Comparison of ENCODE assay signal across 8 mouse cellular contexts in genomic region chr7:139894655-139895557, GRCm38 (mm10). TPM values are rescaled to one million over a fixed set of nuclear protein-coding genes. Genes with fewer than 3 reads are reported as not detected.
DNase-seq lines count a peak whose midpoint lies in the region; ATAC-seq and TF ChIP-seq lines count a peak whose summit lies in the region.

Gene Kndc1, plus strand, starts transcription at chr7:139894696.

- H3K27me3 ChIP-seq in forebrain, embryonic 15.5 days, result peaks cover 25% of the 10 kb centered on the region
- peaks cover 7% of the 10 kb centered on the region for H3K27me3 ChIP-seq in hindbrain, postnatal 0 days (ENCODE audit: insufficient read depth, low read length)
- peaks cover 69% of the 10 kb centered on the region for H3K27me3 ChIP-seq in limb, embryonic 13.5 days

- H3K9ac ChIP-seq in forebrain, embryonic 15.5 days (replicated peaks), result peak within 1 kb of the TSS; percentile 53
- H3K9ac ChIP-seq in hindbrain, postnatal 0 days (replicated peaks; ENCODE audit: low read length), result peak within 1 kb of the TSS; percentile 59
- peak within 1 kb of the TSS; percentile 60 for H3K9ac ChIP-seq in limb, embryonic 13.5 days

- H3K4me1 ChIP-seq in forebrain, embryonic 15.5 days, result peaks cover 27% of the 10 kb centered on the region
- peaks cover 17% of the 10 kb centered on the region; the same call in 1 of the 2 replicates for H3K4me1 ChIP-seq in hindbrain, postnatal 0 days (ENCODE audit: insufficient read depth, low read length)
- H3K4me1 ChIP-seq in limb, embryonic 13.5 days, result peaks cover 10% of the 10 kb centered on the region

- H3K27ac ChIP-seq in forebrain, embryonic 15.5 days (replicated peaks), result no peak within 1 kb of the TSS
- H3K27ac ChIP-seq in hindbrain, postnatal 0 days, result peak within 1 kb of the TSS; percentile 59
- no peak within 1 kb of the TSS for H3K27ac ChIP-seq in limb, embryonic 13.5 days

- peak within 1 kb of the TSS; percentile 46 for H3K4me3 ChIP-seq in forebrain, embryonic 15.5 days
- peak within 1 kb of the TSS; percentile 51 for H3K4me3 ChIP-seq in hindbrain, postnatal 0 days (ENCODE audit: low read length)
- H3K4me3 ChIP-seq in limb, embryonic 13.5 days, result peak within 1 kb of the TSS; percentile 51

- peak; percentile 19; the same call in 1 of the 2 replicates for ATAC-seq in cerebellum, adult (ENCODE audit: insufficient number of reproducible peaks, low FRiP score, low TSS enrichment)
- peak; percentile 82 for ATAC-seq in forebrain, embryonic 15.5 days (replicated peaks)
- peak; percentile 85 for ATAC-seq in hindbrain, postnatal 0 days
- no peak for ATAC-seq in limb, embryonic 13.5 days (ENCODE audit: low FRiP score, low read depth)
- ATAC-seq in monocyte, adult 5-6 weeks (replicated peaks; ENCODE audit: insufficient number of reproducible peaks, low FRiP score, low TSS enrichment, poor library complexity, severe bottlenecking), result no peak

- H3K9me3 ChIP-seq in forebrain, embryonic 15.5 days, result no peaks in the 10 kb centered on the region
- H3K9me3 ChIP-seq in hindbrain, postnatal 0 days (ENCODE audit: low read length), result no peaks in the 10 kb centered on the region
- no peaks in the 10 kb centered on the region for H3K9me3 ChIP-seq in limb, embryonic 13.5 days

- 1% methylated on average over 49 of the region's 50 CpGs for WGBS in forebrain, embryonic 15.5 days
- WGBS in hindbrain, postnatal 0 days, result 1% methylated on average over 49 of the region's 50 CpGs
- WGBS in limb, embryonic 13.5 days, result under 1% methylated on average over 50 of the region's 50 CpGs

- peak within 1 kb of the TSS; percentile 82 for H3K4me2 ChIP-seq in forebrain, embryonic 15.5 days (replicated peaks)
- peak within 1 kb of the TSS; percentile 87 for H3K4me2 ChIP-seq in hindbrain, postnatal 0 days (ENCODE audit: low read depth, low read length)
- peak within 1 kb of the TSS; percentile 91 for H3K4me2 ChIP-seq in limb, embryonic 13.5 days (replicated peaks)

- no peaks in the 10 kb centered on the region for H3K36me3 ChIP-seq in forebrain, embryonic 15.5 days
- no peaks in the 10 kb centered on the region for H3K36me3 ChIP-seq in hindbrain, postnatal 0 days (ENCODE audit: insufficient read depth, low read length)
- no peaks in the 10 kb centered on the region for H3K36me3 ChIP-seq in limb, embryonic 13.5 days

- peak; percentile 8 to 28 for DNase-seq in heart, adult 18-20 months
- no peak for DNase-seq in heart, adult 8-10 months (ENCODE audit: low spot score)
- peak; percentile 75 for DNase-seq in hindbrain, postnatal 0 days (ENCODE audit: low spot score)
- peak; percentile 85 for DNase-seq in retina, postnatal 1 day

- peak; percentile 27; the same call in 1 of the 2 replicates for TF ChIP-seq CTCF in hindbrain, postnatal 0 days (IDR thresholded peaks at IDR 0.05; ENCODE audit: low read depth)

RNA-seq across cellular contexts. Expression of gene Kndc1, which starts in this region (rescaled TPM):
- total RNA-seq in heart, adult 18-20 months (2021), result under 1 TPM in 1 of 2 experiments, not detected in 1; 0.26 TPM
- total RNA-seq in heart, adult 8-10 months (2022), result under 1 TPM in 1 of 4 experiments, not detected in 3; 0.06 TPM
- polyA plus RNA-seq in forebrain, embryonic 15.5 days (2015; fragmentation: Nextera tagmentation; extraction: Ambion mirVana), result 4.9 and 5.1 TPM in 2 replicates
- 53.6 and 63.1 TPM in 2 replicates for total RNA-seq in hindbrain, postnatal 0 days (2014; rRNA removed)
- polyA plus RNA-seq in hindbrain, postnatal 0 days (2015; fragmentation: Nextera tagmentation; extraction: Ambion mirVana), result 12.7 and 12.8 TPM in 2 replicates
- 0.11 and 0.20 TPM in 2 replicates for polyA plus RNA-seq in limb, embryonic 13.5 days (2015; fragmentation: Nextera tagmentation; extraction: Ambion mirVana)
- total RNA-seq in monocyte, adult 5-6 weeks (2017), result not detected in 3 replicates

Comparison
In these comparisons a context has a peak if more than half of its experiments do, and no peak if none do; other contexts are left out.
1. RNA of gene Kndc1 (total RNA-seq): 53.6 to 63.1 TPM in hindbrain, postnatal 0 days; 0.26 TPM in heart, adult 18-20 months, 0.06 TPM in heart, adult 8-10 months and not detected in monocyte, adult 5-6 weeks; every median in the first group is over 10 times any median in the second.
2. Peak in DNase-seq in heart, adult 18-20 months; RNA of the gene not detected or under 1 TPM.
3. ATAC-seq: peak in cerebellum, adult (single experiment), forebrain, embryonic 15.5 days (single experiment) and hindbrain, postnatal 0 days (single experiment); none in limb, embryonic 13.5 days (single experiment) and monocyte, adult 5-6 weeks (single experiment).
4. Peak in every context shown above with its lines, with median percentiles within 50 percentile points of each other: H3K4me2 ChIP-seq, H3K4me3 ChIP-seq and H3K9ac ChIP-seq.